Mouse (Mus musculus) liver, embryonic 14.5 days (tissue): ENCODE results near the gene Csad.

ENCODE experiments used
- CTCF ChIP-seq: IDR thresholded peaks from 2 replicates; pipeline ENCODE4 v1.5.1; 2016; ENCODE audit warnings: antibody characterized with exemption, low read depth, control low read depth
- EP300 ChIP-seq: IDR thresholded peaks from 2 replicates; pipeline ENCODE4 v1.6.1; 2016; ENCODE audit warnings: antibody characterized with exemption, low read depth

- TF ChIP-seq CTCF (no peak), EP300 (no peak)
These were observed 10.1 kb downstream of the Csad start for GRCm38 (mm10) chr15:102194439-102194838.
